Mouse (Mus musculus): Measurements from ENCODE around the gene Pdzd8. TPM values are rescaled to one million over a fixed set of nuclear protein-coding genes. Genes with fewer than 3 reads are reported as not detected.

Gene Pdzd8
- polyA plus RNA-seq (2017; shearing (Covaris generic)): 5.3 TPM

GRCm38 (mm10) chr19:59345658-59346283 is at the start of gene Pdzd8:
TSS of gene Pdzd8 (minus strand) at chr19:59345780.

DNA sequence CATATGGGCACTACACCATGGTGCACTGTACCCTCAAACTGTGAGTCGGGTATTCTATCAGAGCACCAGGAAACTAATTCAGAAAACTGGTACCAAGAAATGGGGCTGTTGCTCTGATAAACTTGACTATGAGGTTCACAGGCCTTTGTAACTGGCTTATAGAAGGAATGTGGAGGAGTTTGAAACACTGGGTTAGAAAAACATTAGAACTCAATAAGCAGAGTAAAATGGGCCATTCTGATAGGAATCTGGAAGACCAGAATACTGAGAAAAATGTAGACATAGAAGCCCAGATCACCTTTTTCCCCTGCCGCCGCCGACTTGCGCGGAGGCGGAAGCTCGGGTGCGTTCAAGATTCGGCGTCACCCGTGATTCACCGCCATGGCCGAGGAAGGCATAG is 23.6 kb downstream of the Pdzd8 start, which contains the start of gene Rps12-ps3:
Gene Rps12-ps3, plus strand, starts transcription at position 301 of the 400 bp plus-strand sequence.

DNA sequence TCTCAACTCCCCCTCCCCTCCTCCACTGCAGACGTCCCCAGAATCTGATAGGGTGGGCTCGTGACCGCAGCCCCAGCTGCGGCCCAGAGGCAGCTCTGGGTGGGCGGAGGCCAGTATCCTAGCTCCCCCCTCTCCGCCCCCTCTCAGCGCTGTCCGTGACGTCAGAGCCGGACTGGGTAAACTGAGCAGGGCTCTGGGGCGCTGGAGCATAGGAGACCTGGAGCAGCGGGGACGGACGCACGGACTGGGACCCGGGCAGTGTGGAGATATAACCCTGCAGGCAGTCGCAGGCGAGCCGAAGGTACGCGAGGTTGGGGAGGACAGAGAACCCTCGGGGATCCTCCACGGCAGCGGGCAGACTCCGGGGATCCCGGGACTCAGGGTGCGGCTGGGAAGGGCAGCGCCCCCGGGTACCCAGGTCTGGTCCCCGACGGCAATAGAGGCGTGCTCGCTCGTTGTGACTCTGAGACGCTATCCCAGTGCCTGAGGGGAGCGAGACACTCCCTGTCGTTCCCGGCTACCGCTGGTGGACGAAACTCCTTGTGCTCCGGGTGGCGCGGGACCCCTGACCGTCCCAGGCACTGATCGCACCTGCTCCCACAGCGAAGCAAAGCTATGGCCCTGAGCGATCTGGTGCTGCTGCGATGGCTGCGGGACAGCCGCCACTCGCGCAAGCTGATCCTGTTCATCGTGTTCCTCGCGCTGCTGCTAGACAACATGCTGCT is 84.7 kb downstream of the Pdzd8 start, which contains the start of gene Slc18a2:
Gene Slc18a2, plus strand, starts transcription at position 179 of the 725 bp plus-strand sequence.

Other genes starting within 250 kb of the Pdzd8 start
- gene Vax1, start 175.7 kb downstream of the Pdzd8 start, polyA plus RNA-seq (2017; shearing (Covaris generic)): not detected
- not detected for gene Kcnk18, start 126.6 kb downstream of the Pdzd8 start, polyA plus RNA-seq (2017; shearing (Covaris generic))
- 7.1 TPM for gene Slc18a2, start 84.9 kb downstream of the Pdzd8 start, polyA plus RNA-seq (2017; shearing (Covaris generic))
- gene Rps12-ps3, start 23.5 kb downstream of the Pdzd8 start, polyA plus RNA-seq (2017; shearing (Covaris generic)): 105 TPM
- not detected for gene Emx2, start 112.6 kb upstream of the Pdzd8 start, polyA plus RNA-seq (2017; shearing (Covaris generic))

All from CD4-positive, CD25-positive, alpha-beta regulatory T cell, adult 9 weeks (primary cell).